Mouse (Mus musculus): ENCODE data around the gene Fam83f.

Fam83f gene

DNA sequence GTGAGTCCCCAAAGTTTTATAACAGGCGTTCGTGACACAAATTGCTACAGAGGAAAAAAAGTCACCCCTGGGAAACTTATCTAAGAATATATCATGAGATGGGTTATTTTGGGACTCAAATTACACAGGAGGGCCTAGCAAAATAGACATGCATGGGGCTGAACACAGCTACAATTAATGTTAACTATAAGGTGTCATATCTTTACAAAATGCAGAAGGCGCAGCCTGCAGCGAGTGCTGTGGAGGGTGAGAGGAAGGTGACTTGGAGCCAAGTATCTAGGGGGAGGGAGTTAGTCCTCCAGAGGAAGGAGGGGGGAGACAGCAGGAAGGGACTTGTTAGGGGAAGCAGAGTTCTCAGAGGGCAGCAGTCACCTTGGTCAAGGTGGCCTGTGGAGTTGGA lies 7.2 kb upstream of the Fam83f start:
- no peak for DNase-seq (ENCODE audit: low read depth in 1 of 2, low spot score in 2 of 2)

GRCm38 (mm10) chr15:80672810-80673209 lies 1.2 kb downstream of the Fam83f start:
- no peak for DNase-seq (ENCODE audit: low read depth in 1 of 2, low spot score in 2 of 2)

DNA sequence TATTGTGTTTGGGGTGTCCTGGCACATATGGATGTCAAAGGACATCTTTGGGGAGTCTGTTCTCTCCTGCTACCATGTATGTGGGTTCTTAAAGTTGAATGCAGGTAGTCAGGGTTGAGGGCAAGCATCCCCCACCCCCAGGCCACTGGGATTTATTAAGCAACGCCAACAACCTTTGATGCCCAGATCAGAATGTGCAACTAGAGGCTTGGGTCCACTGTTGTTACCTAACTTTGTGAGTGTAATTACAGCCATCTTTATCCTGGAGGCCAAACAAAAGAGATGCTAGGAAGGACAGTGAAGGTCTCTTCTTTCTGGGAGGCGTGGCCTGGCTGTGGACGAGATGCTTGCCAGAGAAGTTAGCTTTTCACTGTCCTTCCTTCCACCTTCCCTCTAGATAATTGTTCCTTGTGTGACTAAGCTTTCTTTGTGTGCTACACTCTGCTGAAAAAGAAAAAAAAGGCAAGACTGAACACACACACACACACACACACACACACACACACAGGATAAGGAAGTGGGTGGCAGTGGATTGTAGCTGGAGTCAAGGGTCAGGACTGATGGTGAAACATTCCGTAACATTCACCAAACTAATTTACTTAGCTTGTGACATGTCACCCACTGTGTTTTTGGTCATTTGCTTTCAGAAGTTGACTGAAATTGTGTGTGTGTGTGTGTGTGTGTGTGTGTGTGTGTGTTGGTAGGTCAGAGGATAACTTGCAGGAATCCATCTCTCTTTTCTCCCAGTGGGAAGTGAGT lies 1.9 kb downstream of the Fam83f start:
- DNase-seq (ENCODE audit: low read depth in 1 of 2, low spot score in 2 of 2), result no peak

- no peak for DNase-seq (ENCODE audit: low read depth in 1 of 2, low spot score in 2 of 2)
Observed at GRCm38 (mm10) chr15:80674700-80675099, 3.1 kb downstream of the Fam83f start.

GRCm38 (mm10) chr15:80679515-80680215 lies 8.0 kb downstream of the Fam83f start:
- no peak for DNase-seq (ENCODE audit: low read depth in 1 of 2, low spot score in 2 of 2)

DNA sequence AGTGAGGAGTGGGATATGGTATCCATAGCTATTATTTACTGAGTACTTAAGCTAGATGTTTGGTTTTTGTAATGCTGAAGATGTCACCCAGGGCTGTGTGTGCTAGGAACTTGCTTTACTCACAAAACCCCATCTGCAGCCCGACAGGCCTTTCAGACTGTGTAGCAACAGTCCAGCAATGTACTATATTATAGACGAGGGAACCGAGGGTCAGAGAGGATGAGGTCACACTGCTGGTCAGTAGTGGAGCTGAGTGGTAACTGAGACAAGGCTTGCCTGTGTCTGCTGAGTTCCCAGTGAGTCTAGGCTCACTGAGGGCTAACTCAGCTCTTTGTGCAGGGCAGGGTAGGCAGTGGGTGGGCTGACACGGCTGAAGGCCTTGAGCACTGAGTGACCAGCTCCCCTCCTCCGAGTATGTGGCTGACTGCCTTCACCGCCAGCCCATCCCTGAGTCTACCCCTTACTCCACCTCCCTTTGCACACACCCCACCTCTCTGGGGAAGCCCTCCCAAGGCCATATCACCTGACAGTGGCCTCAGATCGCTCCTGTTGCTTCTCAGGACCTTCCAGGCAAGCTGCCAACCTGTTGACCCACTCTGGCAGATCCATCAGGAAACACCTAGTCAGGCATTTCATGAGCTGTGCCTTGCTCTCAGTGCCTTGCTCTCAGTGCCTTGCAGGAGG lies 8.8 kb downstream of the Fam83f start:
- DNase-seq (ENCODE audit: low read depth in 1 of 2, low spot score in 2 of 2), result no peak

GRCm38 (mm10) chr15:80681466-80681881 lies 9.8 kb downstream of the Fam83f start:
- DNase-seq (ENCODE audit: low read depth in 1 of 2, low spot score in 2 of 2), result peak in 1 of 2 experiments; percentile 48

DNA sequence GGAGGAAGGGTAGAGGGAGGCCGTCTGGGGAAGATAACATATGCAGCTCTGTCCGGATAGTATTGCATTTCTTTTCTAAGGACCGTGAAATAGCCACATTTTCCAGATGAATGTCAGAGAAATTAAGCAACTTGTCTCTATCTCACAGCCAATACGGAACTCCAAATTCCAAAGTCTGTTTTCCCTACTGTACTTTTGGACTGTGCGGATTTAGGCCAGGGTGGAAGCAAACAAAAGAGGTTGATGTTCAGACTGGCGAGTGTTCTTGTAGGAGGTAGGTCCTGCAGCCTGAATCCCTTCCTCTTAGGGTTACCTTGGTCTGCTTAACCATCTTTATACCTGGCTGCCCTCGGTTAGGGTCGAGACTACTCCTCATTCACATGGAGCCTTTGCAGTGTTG lies 10.7 kb downstream of the Fam83f start:
- DNase-seq (ENCODE audit: low read depth in 1 of 2, low spot score in 2 of 2), result no peak

DNA sequence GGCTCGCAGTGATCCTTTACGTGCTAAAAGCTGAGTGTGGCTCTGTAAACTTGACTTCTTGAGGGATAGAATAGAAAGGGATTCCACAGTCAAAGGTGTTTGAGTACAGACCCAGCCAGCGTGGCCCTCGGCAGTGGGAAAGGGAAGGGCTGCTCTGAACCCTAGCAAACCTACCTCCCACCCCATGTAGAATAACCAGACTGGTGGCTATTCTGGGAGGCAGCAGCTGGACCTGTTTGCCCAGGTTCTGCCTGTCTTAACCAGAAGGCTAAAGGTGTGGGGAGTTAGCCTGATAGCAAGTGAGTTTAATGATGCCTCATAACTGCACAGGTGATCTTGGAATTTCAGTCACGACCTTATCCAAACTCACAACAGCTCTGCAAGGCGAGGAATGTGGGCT lies 11.5 kb downstream of the Fam83f start:
- no peak for DNase-seq (ENCODE audit: low read depth in 1 of 2, low spot score in 2 of 2)

DNA sequence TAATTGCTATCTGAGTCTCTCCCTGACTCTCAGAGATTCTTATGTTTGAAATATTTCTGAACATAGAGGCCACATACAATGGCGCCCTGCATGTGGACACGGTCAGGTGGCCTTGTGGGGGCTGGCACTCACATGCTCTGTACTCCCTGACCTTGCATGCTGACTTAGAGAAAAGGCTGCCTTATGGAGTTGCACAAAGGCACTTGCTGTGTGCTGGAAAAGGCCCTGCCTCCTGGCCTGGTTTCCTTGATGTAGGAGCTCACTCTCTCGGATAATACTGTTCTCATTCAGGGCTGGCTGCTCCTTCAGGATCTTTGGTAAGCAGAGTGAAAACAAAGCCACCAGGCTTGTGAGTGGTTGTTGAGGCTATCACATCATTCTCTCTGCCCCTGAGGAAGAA lies 12.3 kb downstream of the Fam83f start:
- no peak for DNase-seq (ENCODE audit: low read depth in 1 of 2, low spot score in 2 of 2)

GRCm38 (mm10) chr15:80684786-80685602 lies 13.3 kb downstream of the Fam83f start:
- no peak for DNase-seq (ENCODE audit: low read depth in 1 of 2, low spot score in 2 of 2)

DNA sequence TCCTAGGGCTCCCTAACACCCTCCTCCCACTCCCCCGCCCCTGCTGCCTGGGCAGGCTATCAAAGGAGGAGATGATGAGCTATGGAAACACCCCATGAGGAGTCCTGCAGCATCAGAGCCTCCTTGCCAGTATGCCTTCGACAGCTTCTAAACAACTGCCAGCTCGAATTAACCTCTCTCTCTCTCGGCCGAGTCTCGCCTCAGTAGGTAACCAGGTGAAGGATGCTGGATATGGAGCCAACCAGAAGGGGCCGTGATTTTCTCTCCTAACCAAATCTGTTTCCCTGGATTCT lies 13.9 kb downstream of the Fam83f start:
- no peak for DNase-seq (ENCODE audit: low read depth in 1 of 2, low spot score in 2 of 2)

DNA sequence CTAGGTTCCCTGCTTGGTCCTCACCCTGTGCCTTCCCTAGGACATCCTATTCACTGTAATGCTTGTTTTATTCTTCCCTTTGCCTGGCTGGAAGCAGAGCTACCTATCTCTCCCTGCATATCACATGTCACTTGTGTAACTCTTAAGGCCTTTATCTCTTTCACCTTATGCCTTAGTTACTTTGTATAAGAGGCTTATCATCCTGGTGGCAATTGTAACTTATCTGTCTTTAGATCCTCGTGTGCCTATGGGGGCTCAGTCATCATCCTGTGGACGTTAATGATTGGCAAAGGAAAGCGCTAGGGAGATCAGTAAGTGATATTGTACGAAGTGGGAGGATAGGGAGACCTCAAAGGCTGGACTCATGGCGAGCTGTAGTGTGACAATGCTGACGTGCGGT lies 16.9 kb downstream of the Fam83f start:
- DNase-seq (ENCODE audit: low read depth in 1 of 2, low spot score in 2 of 2), result no peak

DNA sequence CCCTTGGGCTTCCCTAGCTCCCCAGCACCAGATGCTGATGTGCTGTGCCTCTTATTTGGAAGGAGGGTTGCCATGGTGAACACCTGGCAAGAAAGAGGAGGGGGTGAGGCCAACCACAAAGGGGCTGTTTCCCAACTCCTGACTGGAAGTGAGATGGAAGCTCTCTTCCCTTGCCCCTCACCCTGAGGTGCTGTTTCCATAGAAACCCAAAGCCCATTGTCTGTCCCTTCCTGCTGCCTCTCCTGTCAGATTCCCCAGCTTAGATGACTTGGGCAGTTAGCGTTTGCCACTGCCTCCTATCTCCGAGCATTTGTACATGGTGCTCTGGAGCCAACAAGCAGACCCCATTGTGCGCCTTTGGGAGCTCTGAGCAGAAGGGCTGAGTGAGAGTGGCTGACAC lies 21.8 kb downstream of the Fam83f start:
- no peak for DNase-seq (ENCODE audit: low read depth in 1 of 2, low spot score in 2 of 2)

- no peak for DNase-seq (ENCODE audit: low read depth in 1 of 2, low spot score in 2 of 2)
Observed at GRCm38 (mm10) chr15:80694125-80694910, 22.7 kb downstream of the Fam83f start.

DNA sequence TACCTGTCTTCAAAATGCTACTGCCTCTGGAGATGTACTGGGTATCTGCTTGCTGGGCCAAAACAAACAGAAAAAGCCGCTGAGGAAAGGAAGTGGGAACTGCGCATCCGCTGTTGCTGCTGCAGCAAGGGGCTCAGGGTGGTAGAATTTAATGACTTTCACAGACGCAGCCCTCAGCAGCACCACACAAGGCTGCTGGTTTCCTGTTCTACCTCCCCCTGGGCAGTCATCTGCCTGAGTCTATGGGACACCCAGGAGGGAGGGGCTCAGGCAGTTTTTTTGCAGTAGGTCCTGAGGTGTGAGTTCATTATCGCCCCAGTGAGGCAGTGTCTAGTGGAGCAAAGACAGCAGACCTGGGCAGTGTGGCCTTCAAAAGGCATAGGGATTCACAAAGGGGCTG lies 25.9 kb downstream of the Fam83f start:
- no peak for DNase-seq (ENCODE audit: low read depth in 1 of 2, low spot score in 2 of 2)

- DNase-seq (ENCODE audit: low read depth in 1 of 2, low spot score in 2 of 2), result no peak
Observed at GRCm38 (mm10) chr15:80701481-80702257, 30.0 kb downstream of the Fam83f start.

DNA sequence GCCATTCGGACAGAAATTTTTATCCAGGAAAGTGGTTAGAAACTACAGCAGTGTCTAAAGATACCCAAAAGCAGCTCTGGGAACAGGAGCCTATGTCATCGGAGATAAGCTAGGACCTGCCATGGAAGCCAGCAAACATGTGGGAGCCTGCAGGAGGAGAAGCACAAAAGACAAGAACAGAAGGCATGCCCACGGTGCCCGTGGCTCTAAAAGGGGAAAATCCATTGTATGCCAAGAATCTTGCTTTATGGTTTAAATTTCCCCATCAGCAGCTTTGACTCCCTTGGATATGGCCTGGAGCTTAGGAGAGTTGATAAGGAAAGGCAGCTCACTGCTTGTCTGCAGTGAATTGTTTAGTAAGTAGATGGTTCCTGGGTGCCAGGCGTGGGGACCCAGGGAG lies 31.3 kb downstream of the Fam83f start:
- no peak for DNase-seq (ENCODE audit: low read depth in 1 of 2, low spot score in 2 of 2)

DNA sequence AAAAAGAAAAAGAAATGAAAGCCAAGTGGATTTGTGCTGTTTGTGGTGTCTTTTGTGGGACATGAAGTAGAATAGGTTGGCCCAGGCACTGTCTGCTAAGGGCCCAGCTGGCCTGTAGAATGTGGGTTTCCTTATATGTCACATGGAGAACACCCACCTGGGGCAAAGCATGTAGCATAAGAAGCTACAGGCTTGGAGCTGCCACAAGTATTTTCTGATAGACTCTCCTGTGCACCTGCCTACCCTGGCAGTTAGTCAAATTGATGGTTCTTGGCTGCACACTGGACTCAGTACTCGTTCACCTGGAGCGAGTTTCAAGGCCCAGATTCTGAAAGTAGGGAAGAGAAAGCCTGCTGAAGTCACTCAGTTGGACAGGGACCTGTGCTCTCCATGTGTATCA lies 31.8 kb downstream of the Fam83f start:
- DNase-seq (ENCODE audit: low read depth in 1 of 2, low spot score in 2 of 2), result no peak

GRCm38 (mm10) chr15:80704267-80704666 lies 32.6 kb downstream of the Fam83f start:
- peak; percentile 43 to 70 for DNase-seq (ENCODE audit: low read depth in 1 of 2, low spot score in 2 of 2)

Measured in monocyte, adult 2 months (primary cell).